Mouse (Mus musculus) embryonic facial prominence, embryonic 15.5 days (tissue): ENCODE measurements around the gene Ube2l3. TPM values are rescaled to one million over a fixed set of nuclear protein-coding genes. Genes with fewer than 3 reads are reported as not detected.
A peak's percentile ranks its signal among the peaks of the same experiment; 100 is the strongest.

Source experiments
- ATAC-seq: fragments of 200-750 bp; cut with Nextera tagmentation; 2 replicates; pipeline ENCODE4 v1.8.0; 2017; ENCODE audit warnings: low read depth, moderate TSS enrichment; ENCODE audit not compliant: insufficient number of reproducible peaks, low FRiP score, low TSS enrichment
- H3K27ac ChIP-seq: fragments of 300-500 bp; sonication (generic); replicated peaks from 2 replicates; pipeline ENCODE4 v1.5.1; 2015; ENCODE audit warnings: mild to moderate bottlenecking, inconsistent platforms
- H3K27me3 ChIP-seq: fragments of 300-500 bp; sonication (generic); 2 replicates; pipeline ENCODE4 v1.6.1; 2015; ENCODE audit warnings: inconsistent platforms
- H3K36me3 ChIP-seq: fragments of 300-500 bp; sonication (generic); 2 replicates; pipeline ENCODE4 v1.6.1; 2015; ENCODE audit warnings: mild to moderate bottlenecking, inconsistent platforms
- H3K4me1 ChIP-seq: fragments of 300-500 bp; sonication (generic); 2 replicates; pipeline ENCODE4 v1.6.1; 2015; ENCODE audit warnings: inconsistent platforms
- H3K4me2 ChIP-seq: fragments of 300-500 bp; sonication (generic); replicated peaks from 2 replicates; pipeline ENCODE4 v1.6.1; 2015; ENCODE audit warnings: mild to moderate bottlenecking, inconsistent platforms
- H3K4me3 ChIP-seq: fragments of 300-500 bp; sonication (generic); replicated peaks from 2 replicates; pipeline ENCODE4 v1.5.1; 2015; ENCODE audit warnings: mild to moderate bottlenecking, inconsistent platforms
- H3K9ac ChIP-seq: fragments of 300-500 bp; sonication (generic); 2 replicates; pipeline ENCODE4 v1.6.1; 2015; ENCODE audit warnings: inconsistent platforms
- H3K9me3 ChIP-seq: fragments of 300-500 bp; sonication (generic); replicated peaks from 2 replicates; pipeline ENCODE4 v1.6.1; 2016; ENCODE audit warnings: inconsistent platforms
- WGBS: fragments of 180-500 bp; shearing (Covaris S2); methylation state at CpG from one replicate; pipeline ENCODE4 v1.1.7; 2015; 5-methylcytosine and 5-hydroxymethylcytosine counted together
- microRNA counts: library from miRNA; unstranded; fragments of <30 nt; microRNA quantifications from one replicate; lab custom pipeline; 2016
- microRNA-seq: library from miRNA; unstranded; fragments of <30 nt; microRNA quantifications from one replicate; pipeline ENCODE4, GENCODE M21; 2016; ENCODE audit warnings: borderline number of aligned reads
- polyA plus RNA-seq: library from polyadenylated mRNA; unstranded; fragments of >200 nt; fragmentation: Nextera tagmentation; extraction: Ambion mirVana; gene quantifications from 2 replicates; pipeline ENCODE4 v1.2.1, GENCODE M21; 2015

The Ube2l3 gene
- polyA plus RNA-seq, 1 experiment from 2014 or later, result 312 TPM

DNA sequence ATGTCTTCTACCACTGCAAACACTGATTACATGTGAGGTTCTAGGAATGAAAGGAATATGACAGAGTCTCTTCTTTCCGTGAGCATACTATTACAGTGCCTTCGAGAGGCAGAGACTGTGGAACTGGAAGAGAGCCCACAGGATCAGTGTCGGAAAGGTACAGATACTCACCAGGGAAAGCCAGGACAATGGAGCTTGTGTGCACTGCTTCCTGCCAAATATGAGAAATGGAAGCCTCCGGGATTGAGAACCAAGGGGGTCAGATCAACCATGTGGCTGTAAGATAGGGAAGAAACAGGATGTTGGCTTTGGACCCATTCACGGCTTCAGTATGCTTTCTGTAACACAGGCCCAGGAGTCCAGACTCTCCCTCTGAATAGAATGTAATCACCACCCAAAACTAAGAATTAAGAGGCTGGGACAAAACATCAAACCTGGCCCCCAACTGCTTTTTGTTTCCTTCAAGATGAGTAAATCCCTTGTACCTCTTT, 85.1 kb downstream of the Ube2l3 start:
- 82% methylated on average over 5 of the region's 5 CpGs for WGBS
- H3K4me2 ChIP-seq, result no peak overlapping the region
- no peak overlapping the region for H3K4me3 ChIP-seq
- H3K36me3 ChIP-seq, result 0 out of 2 replicates have a peak, but pooled peaks cover 10% of the 10 kb centered on the region
- H3K9me3 ChIP-seq, result no peaks in the 10 kb centered on the region
- no peaks in the 10 kb centered on the region for H3K27me3 ChIP-seq
- H3K27ac ChIP-seq, result no peak overlapping the region
- H3K9ac ChIP-seq, result no peak overlapping the region
- no peaks in the 10 kb centered on the region for H3K4me1 ChIP-seq
- no peak for ATAC-seq

DNA sequence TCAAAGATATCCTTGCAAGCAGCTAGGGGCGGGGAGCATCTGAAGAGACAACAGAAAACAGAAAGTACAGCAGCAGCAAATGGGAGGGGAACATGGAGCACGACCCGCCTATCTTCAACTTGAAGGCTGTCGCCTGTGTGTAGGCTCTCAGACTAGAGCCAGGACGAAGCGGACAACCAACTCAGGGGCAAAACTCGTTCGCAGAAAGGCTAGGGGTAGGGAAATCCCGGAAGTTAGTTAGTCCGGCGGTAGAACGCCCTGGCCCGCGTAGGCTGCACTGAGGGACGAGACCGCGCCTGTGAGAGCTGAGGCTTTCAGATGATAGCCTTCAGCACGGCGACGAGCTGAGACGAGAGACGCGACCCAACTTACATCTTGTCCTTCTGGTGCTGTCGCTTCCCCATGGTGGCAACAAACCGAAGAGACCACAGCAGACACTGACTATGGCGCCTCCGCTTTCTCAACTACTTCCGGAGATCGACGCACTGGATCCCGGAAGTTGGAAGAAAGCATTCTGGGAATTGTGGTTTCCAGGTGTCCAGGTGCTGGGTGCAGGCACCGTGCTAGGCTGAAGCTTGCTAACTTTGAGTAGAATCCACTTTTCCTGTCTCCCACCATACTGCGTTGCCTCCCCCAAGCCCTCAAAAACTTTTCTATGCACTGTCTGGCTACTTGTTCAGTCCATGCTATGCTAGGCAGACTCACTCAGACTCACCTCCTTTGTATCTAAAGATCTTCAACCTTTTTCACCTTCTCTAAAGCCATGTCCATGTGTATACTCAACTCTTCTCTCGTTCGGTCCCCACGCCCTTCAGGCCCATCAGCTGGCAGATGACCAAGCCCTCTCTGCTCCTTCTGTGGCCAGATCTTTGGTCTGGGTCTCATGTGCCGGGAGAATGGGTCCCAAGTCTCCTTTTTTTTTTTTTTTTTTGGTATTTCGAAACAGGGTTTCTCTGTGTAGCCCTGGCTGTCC, 91.4 kb downstream of the Ube2l3 start, which contains the start of gene Ppil2:
Ppil2 (minus strand) TSS at position 487 of the 973 bp plus-strand sequence.
- Histone ChIP-seq H3K9ac (peak within 1 kb of the TSS; percentile 51), H3K27ac (peak within 1 kb of the TSS; percentile 55; the same call in 1 of the 2 replicates), H3K9me3 (no peaks in the 10 kb centered on the region), H3K4me3 (peak within 1 kb of the TSS; percentile 82), H3K4me2 (peak within 1 kb of the TSS; percentile 56), H3K4me1 (peaks cover 12% of the 10 kb centered on the region), H3K36me3 (peaks cover 27% of the 10 kb centered on the region), H3K27me3 (no peaks in the 10 kb centered on the region)
- 9% methylated on average over 38 of the region's 38 CpGs for WGBS
- peak; percentile 68 for ATAC-seq

DNA sequence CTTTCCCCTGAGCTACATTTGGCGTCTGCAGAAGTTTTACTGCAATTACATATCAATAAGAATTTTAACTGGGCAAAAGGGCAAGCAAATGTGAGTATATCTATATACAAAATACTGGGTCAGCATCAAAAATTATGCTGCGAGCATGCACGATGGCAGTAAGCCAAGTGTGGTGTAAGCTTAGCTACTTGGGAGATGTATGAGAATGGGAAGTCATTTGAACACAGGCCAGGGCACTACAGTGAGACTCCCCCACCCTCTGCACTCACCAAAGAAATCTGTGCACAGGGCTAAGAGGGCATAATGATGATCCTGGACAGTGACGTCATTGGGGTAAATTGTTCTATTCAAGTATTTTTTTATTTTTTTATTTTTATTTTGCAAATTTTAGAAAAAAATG, 97.8 kb downstream of the Ube2l3 start:
- Histone ChIP-seq H3K9ac (no peak overlapping the region), H3K27ac (no peak overlapping the region), H3K27me3 (no peaks in the 10 kb centered on the region), H3K4me1 (0 out of 2 replicates have a peak, but pooled peaks cover 6% of the 10 kb centered on the region), H3K9me3 (no peaks in the 10 kb centered on the region), H3K4me2 (no peak overlapping the region), H3K36me3 (peaks cover 74% of the 10 kb centered on the region), H3K4me3 (no peak overlapping the region)
- ATAC-seq, result no peak
- 72% methylated on average over 4 of the region's 4 CpGs for WGBS

DNA sequence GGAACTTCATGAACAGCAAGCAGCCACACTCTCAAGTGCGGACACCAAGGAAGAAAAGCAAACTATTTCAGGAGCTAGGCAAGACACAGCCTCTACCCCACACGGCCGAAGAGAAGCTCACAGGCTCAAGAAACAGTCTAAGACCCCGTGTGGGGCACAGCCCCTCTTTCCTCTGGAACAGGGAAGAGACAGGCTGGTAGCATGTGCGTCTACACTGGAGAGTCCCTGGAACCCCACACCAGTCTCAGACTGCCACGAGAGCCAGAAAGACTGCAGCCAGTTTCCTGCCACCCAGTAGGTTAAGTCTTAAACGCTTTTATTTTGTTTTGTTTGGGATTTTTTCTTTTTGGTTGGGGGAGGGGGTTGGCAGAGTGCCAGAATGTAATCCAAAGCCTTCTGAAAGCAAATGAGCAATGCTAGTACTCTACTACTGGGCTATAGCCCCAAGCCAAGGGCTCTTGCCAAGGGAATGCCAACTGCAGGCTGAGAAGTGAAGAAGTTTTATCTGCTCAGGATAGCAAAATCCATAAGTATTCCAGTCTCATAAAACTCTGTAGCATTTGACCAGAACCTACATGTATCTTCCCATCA, 99.7 kb downstream of the Ube2l3 start:
- Histone ChIP-seq H3K36me3 (peaks cover 79% of the 10 kb centered on the region), H3K4me2 (no peak overlapping the region), H3K27ac (no peak overlapping the region), H3K9me3 (no peaks in the 10 kb centered on the region), H3K4me1 (0 out of 2 replicates have a peak, but pooled peaks cover 6% of the 10 kb centered on the region), H3K27me3 (no peaks in the 10 kb centered on the region), H3K4me3 (no peak overlapping the region), H3K9ac (no peak overlapping the region)
- no peak for ATAC-seq
- 46% methylated on average over 7 of the region's 7 CpGs for WGBS

MicroRNAs within 50 kb of the gene (microRNA counts, 519-probe panel; counts per million panel counts)
- microRNA mmu-miR-130b (lab: Ali Mortazavi, UCI) (3,425 counts per million, percentile 81 among the panel's probes with 10 or more counts), microRNA mmu-miR-301b (lab: Ali Mortazavi, UCI) (2,441 counts per million, percentile 55 among the panel's probes with 10 or more counts)

Small RNAs within 50 kb of the gene (microRNA-seq; reads per million reads assigned to microRNA genes)
- gene Mir130b, result 3,575 reads per million, percentile 87 among the genes with 10 or more reads in this experiment
- 63.1 reads per million, percentile 49 among the genes with 10 or more reads in this experiment for gene Mir301b

Other genes with a start within 250 kb of the Ube2l3 start
- gene Mapk1, start 219.3 kb downstream of the Ube2l3 start, polyA plus RNA-seq, result 164 TPM in 2 replicates
- 30.4 and 34.5 TPM in 2 replicates for gene Ypel1, start 133.0 kb downstream of the Ube2l3 start, polyA plus RNA-seq
- gene Ppil2, start 91.4 kb downstream of the Ube2l3 start, polyA plus RNA-seq, result 128 and 142 TPM in 2 replicates
- gene 2610318N02Rik, start 77.5 kb downstream of the Ube2l3 start, polyA plus RNA-seq, result 23.3 and 24.5 TPM in 2 replicates
- 69.5 and 70.2 TPM in 2 replicates for gene Sdf2l1, start 70.3 kb downstream of the Ube2l3 start, polyA plus RNA-seq
- gene Ydjc, start 58.0 kb downstream of the Ube2l3 start, polyA plus RNA-seq, result 14.3 and 15.3 TPM in 2 replicates
- 0.80 and 1.2 TPM in 2 replicates for gene Ccdc116, start 55.4 kb downstream of the Ube2l3 start, polyA plus RNA-seq
- 0.46 and 0.57 TPM in 2 replicates for gene Rimbp3, start 6.0 kb upstream of the Ube2l3 start, polyA plus RNA-seq
- 4.8 and 5.6 TPM in 2 replicates for gene Hic2, start 30.9 kb upstream of the Ube2l3 start, polyA plus RNA-seq
- gene Tmem191c, start 73.4 kb upstream of the Ube2l3 start, polyA plus RNA-seq, result 14.5 and 15.2 TPM in 2 replicates
- 0.31 and 0.59 TPM in 2 replicates for gene Serpind1, start 128.7 kb upstream of the Ube2l3 start, polyA plus RNA-seq
- 17.0 and 17.9 TPM in 2 replicates for gene Snap29, start 203.3 kb upstream of the Ube2l3 start, polyA plus RNA-seq
- 29.4 and 29.5 TPM in 2 replicates for gene Pi4ka, start 203.7 kb upstream of the Ube2l3 start, polyA plus RNA-seq
- 73.1 and 74.1 TPM in 2 replicates for gene Crkl, start 249.3 kb upstream of the Ube2l3 start, polyA plus RNA-seq